Mouse (Mus musculus): Measurements from ENCODE around the gene Elmsan1. TPM values are rescaled to one million over a fixed set of nuclear protein-coding genes. Genes with fewer than 3 reads are reported as not detected.
A peak's percentile ranks its signal among the peaks of the same experiment; 100 is the strongest.

Gene Elmsan1
- polyA plus RNA-seq, 1 experiment from 2014 or later: 4.3 TPM

- Histone ChIP-seq H3K27me3 (ENCODE audit: control insufficient read depth, insufficient read depth, low read length) (no peaks in the 10 kb centered on the region), H3K27ac (replicated peaks; ENCODE audit: low read depth, low read length) (no peak overlapping the region), H3K36me3 (ENCODE audit: control insufficient read depth, insufficient read depth, low read length) (no peaks in the 10 kb centered on the region), H3K9me3 (ENCODE audit: control insufficient read depth, low read length) (no peaks in the 10 kb centered on the region), H3K4me1 (ENCODE audit: control insufficient read depth, insufficient read depth, low read length) (no peaks in the 10 kb centered on the region), H3K9ac (replicated peaks; ENCODE audit: low read length) (no peak overlapping the region), H3K4me3 (replicated peaks; ENCODE audit: low read depth, low read length) (no peak overlapping the region), H3K4me2 (ENCODE audit: low read length) (no peak overlapping the region)
- ATAC-seq (ENCODE audit: low FRiP score, low TSS enrichment): no peak
- WGBS: 89% methylated on average over 10 of the region's 10 CpGs
- DNase-seq: no peak
These were observed 17.5 kb upstream of the Elmsan1 start for GRCm38 (mm10) chr12:84235981-84236752.

GRCm38 (mm10) chr12:84235577-84235976 is 16.9 kb upstream of the Elmsan1 start:
- 95% methylated on average over 6 of the region's 6 CpGs for WGBS
- H3K27ac ChIP-seq (replicated peaks; ENCODE audit: low read depth, low read length): no peak overlapping the region
- H3K4me1 ChIP-seq (ENCODE audit: control insufficient read depth, insufficient read depth, low read length): no peaks in the 10 kb centered on the region
- no peaks in the 10 kb centered on the region for H3K9me3 ChIP-seq (ENCODE audit: control insufficient read depth, low read length)
- H3K36me3 ChIP-seq (ENCODE audit: control insufficient read depth, insufficient read depth, low read length): no peaks in the 10 kb centered on the region
- H3K4me2 ChIP-seq (ENCODE audit: low read length): no peak overlapping the region
- H3K9ac ChIP-seq (replicated peaks; ENCODE audit: low read length): no peak overlapping the region
- ATAC-seq (ENCODE audit: low FRiP score, low TSS enrichment) (no peak), DNase-seq (no peak)
- no peaks in the 10 kb centered on the region for H3K27me3 ChIP-seq (ENCODE audit: control insufficient read depth, insufficient read depth, low read length)
- H3K4me3 ChIP-seq (replicated peaks; ENCODE audit: low read depth, low read length): no peak overlapping the region

GRCm38 (mm10) chr12:84233488-84234100 is 14.9 kb upstream of the Elmsan1 start:
- Histone ChIP-seq H3K4me1 (ENCODE audit: control insufficient read depth, insufficient read depth, low read length) (no peaks in the 10 kb centered on the region), H3K27me3 (ENCODE audit: control insufficient read depth, insufficient read depth, low read length) (no peaks in the 10 kb centered on the region), H3K9me3 (ENCODE audit: control insufficient read depth, low read length) (no peaks in the 10 kb centered on the region), H3K4me2 (ENCODE audit: low read length) (no peak overlapping the region), H3K4me3 (replicated peaks; ENCODE audit: low read depth, low read length) (no peak overlapping the region), H3K9ac (replicated peaks; ENCODE audit: low read length) (no peak overlapping the region), H3K27ac (replicated peaks; ENCODE audit: low read depth, low read length) (no peak overlapping the region), H3K36me3 (ENCODE audit: control insufficient read depth, insufficient read depth, low read length) (no peaks in the 10 kb centered on the region)
- no peak for DNase-seq
- 90% methylated on average over 8 of the region's 8 CpGs for WGBS
- ATAC-seq (ENCODE audit: low FRiP score, low TSS enrichment): no peak

DNA sequence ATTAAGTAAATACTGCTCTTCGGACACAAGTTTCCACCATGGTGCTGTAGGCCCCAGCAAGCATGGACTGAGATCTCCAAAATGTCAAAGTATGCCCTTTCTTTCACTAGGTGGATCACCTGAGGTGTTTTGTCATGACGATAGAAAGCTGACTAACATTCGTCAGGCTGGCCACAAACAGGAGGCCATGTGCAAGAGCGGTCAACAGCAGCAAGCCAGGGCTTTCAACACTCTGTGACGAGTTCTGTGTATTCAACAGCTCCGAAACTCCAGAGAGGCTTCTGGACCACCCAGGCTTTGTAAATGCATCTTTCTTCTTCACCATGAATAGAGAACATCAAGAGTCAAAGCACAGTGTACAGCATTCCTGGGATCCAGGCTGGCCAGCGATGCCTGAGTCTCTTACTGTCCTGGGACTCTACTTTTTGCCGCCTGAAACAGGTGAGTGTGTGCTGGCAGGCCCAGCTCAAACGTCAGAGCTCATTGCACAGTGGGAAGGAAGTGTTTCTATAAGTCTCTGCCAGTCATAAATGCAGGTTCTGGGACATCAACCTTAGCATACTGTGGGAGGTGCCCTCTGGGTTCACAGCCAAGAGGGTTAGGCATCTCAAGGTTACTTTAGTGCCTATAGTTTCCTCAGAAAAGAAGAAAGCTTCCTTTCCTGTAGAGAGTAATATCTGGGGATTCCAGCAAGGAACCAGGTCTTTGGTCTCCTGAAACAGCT is 7.6 kb upstream of the Elmsan1 start:
- H3K4me1 ChIP-seq (ENCODE audit: control insufficient read depth, insufficient read depth, low read length): peaks cover under 1% of the 10 kb centered on the region; the same call in 1 of the 2 replicates
- WGBS: 87% methylated on average over 9 of the region's 9 CpGs
- H3K36me3 ChIP-seq (ENCODE audit: control insufficient read depth, insufficient read depth, low read length): no peaks in the 10 kb centered on the region
- H3K4me3 ChIP-seq (replicated peaks; ENCODE audit: low read depth, low read length): no peak overlapping the region
- DNase-seq: no peak
- ATAC-seq (ENCODE audit: low FRiP score, low TSS enrichment): no peak
- no peaks in the 10 kb centered on the region for H3K27me3 ChIP-seq (ENCODE audit: control insufficient read depth, insufficient read depth, low read length)
- H3K27ac ChIP-seq (replicated peaks; ENCODE audit: low read depth, low read length): no peak overlapping the region
- no peak overlapping the region for H3K4me2 ChIP-seq (ENCODE audit: low read length)
- no peaks in the 10 kb centered on the region for H3K9me3 ChIP-seq (ENCODE audit: control insufficient read depth, low read length)
- H3K9ac ChIP-seq (replicated peaks; ENCODE audit: low read length): no peak overlapping the region

- under 1% methylated on average over 17 of the region's 17 CpGs for WGBS
- peaks cover 18% of the 10 kb centered on the region for H3K4me1 ChIP-seq (ENCODE audit: control insufficient read depth, insufficient read depth, low read length)
- peak overlapping the region; percentile 29 for H3K4me3 ChIP-seq (replicated peaks; ENCODE audit: low read depth, low read length)
- peak overlapping the region; percentile 21 for H3K27ac ChIP-seq (replicated peaks; ENCODE audit: low read depth, low read length)
- no peaks in the 10 kb centered on the region for H3K27me3 ChIP-seq (ENCODE audit: control insufficient read depth, insufficient read depth, low read length)
- H3K4me2 ChIP-seq (ENCODE audit: low read length): peak overlapping the region; percentile 54
- no peaks in the 10 kb centered on the region for H3K9me3 ChIP-seq (ENCODE audit: control insufficient read depth, low read length)
- ATAC-seq (ENCODE audit: low FRiP score, low TSS enrichment) (peak; percentile 52; the same call in 1 of the 2 replicates), DNase-seq (peak; percentile 83)
- no peaks in the 10 kb centered on the region for H3K36me3 ChIP-seq (ENCODE audit: control insufficient read depth, insufficient read depth, low read length)
- H3K9ac ChIP-seq (replicated peaks; ENCODE audit: low read length): no peak overlapping the region; the same call in 1 of the 2 replicates
These were observed 3.8 kb upstream of the Elmsan1 start for GRCm38 (mm10) chr12:84222405-84222961.

DNA sequence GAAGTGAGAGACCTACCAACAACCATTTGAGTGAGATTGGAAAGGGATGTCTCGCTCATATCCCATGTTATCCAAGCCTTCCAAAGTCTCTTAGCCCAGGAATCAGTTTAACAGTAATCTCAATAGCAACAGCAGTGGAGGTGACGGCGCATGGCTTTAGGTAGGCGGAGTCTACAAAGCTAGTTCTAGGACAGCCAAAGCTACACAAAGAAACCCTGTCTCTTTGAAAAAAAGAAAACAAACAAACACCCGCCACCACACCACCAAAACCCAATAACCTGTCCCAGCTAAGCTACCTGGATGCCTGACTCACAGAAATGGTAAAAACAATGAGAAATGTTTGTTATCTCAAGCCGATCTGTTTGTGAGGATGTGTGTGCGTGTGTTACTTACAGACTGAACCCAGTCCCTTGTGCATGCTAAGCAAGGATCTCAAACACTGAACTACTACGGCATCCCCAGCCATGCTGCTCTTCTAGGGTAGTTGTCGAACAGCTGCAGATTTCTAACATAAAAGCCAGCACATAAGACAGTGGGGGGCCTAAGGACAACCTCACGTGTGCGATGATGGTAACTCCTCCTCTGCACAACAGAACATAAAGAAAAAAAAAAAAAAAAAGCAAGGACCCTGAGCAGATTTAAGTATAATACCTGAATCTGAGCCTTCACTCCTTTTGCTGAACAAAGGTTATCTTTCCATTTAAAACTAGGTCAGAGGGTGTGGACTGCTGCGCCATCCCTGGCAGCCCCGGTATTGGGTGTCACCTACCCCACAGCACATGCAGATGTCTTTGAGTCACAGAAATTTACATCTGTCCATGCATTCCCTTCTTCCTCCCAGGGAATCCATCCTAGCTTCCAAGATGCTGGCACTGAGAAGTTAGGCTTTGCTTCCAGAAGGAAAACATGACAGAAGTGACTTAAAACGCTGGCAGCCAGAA is 2.5 kb upstream of the Elmsan1 start:
- Histone ChIP-seq H3K27ac (replicated peaks; ENCODE audit: low read depth, low read length) (no peak overlapping the region), H3K9me3 (ENCODE audit: control insufficient read depth, low read length) (no peaks in the 10 kb centered on the region), H3K4me3 (replicated peaks; ENCODE audit: low read depth, low read length) (no peak overlapping the region), H3K27me3 (ENCODE audit: control insufficient read depth, insufficient read depth, low read length) (no peaks in the 10 kb centered on the region), H3K36me3 (ENCODE audit: control insufficient read depth, insufficient read depth, low read length) (no peaks in the 10 kb centered on the region), H3K4me2 (ENCODE audit: low read length) (no peak overlapping the region), H3K9ac (replicated peaks; ENCODE audit: low read length) (no peak overlapping the region), H3K4me1 (ENCODE audit: control insufficient read depth, insufficient read depth, low read length) (peaks cover 18% of the 10 kb centered on the region)
- ATAC-seq (ENCODE audit: low FRiP score, low TSS enrichment): no peak
- DNase-seq: no peak
- 78% methylated on average over 14 of the region's 14 CpGs for WGBS

GRCm38 (mm10) chr12:84220515-84220914 is 1.8 kb upstream of the Elmsan1 start:
- H3K4me3 ChIP-seq (replicated peaks; ENCODE audit: low read depth, low read length): no peak overlapping the region
- no peak overlapping the region for H3K9ac ChIP-seq (replicated peaks; ENCODE audit: low read length)
- H3K27ac ChIP-seq (replicated peaks; ENCODE audit: low read depth, low read length): no peak overlapping the region
- no peaks in the 10 kb centered on the region for H3K36me3 ChIP-seq (ENCODE audit: control insufficient read depth, insufficient read depth, low read length)
- H3K9me3 ChIP-seq (ENCODE audit: control insufficient read depth, low read length): no peaks in the 10 kb centered on the region
- no peaks in the 10 kb centered on the region for H3K27me3 ChIP-seq (ENCODE audit: control insufficient read depth, insufficient read depth, low read length)
- DNase-seq (no peak), ATAC-seq (ENCODE audit: low FRiP score, low TSS enrichment) (no peak)
- H3K4me1 ChIP-seq (ENCODE audit: control insufficient read depth, insufficient read depth, low read length): peaks cover 18% of the 10 kb centered on the region
- no peak overlapping the region for H3K4me2 ChIP-seq (ENCODE audit: low read length)
- WGBS: 64% methylated on average over 4 of the region's 4 CpGs

GRCm38 (mm10) chr12:84219121-84219561 is 460 bp upstream of the Elmsan1 start:
- H3K27ac ChIP-seq (replicated peaks; ENCODE audit: low read depth, low read length): peak overlapping the region; percentile 67
- H3K9me3 ChIP-seq (ENCODE audit: control insufficient read depth, low read length): no peaks in the 10 kb centered on the region
- DNase-seq: no peak
- peak overlapping the region; percentile 72 for H3K9ac ChIP-seq (replicated peaks; ENCODE audit: low read length)
- H3K36me3 ChIP-seq (ENCODE audit: control insufficient read depth, insufficient read depth, low read length): no peaks in the 10 kb centered on the region
- H3K4me1 ChIP-seq (ENCODE audit: control insufficient read depth, insufficient read depth, low read length): peaks cover 18% of the 10 kb centered on the region
- no peaks in the 10 kb centered on the region for H3K27me3 ChIP-seq (ENCODE audit: control insufficient read depth, insufficient read depth, low read length)
- 5% methylated on average over 14 of the region's 14 CpGs for WGBS
- peak overlapping the region; percentile 68 for H3K4me3 ChIP-seq (replicated peaks; ENCODE audit: low read depth, low read length)
- peak overlapping the region; percentile 97 for H3K4me2 ChIP-seq (ENCODE audit: low read length)
- ATAC-seq (ENCODE audit: low FRiP score, low TSS enrichment): no peak
